Mouse (Mus musculus): ENCODE measurements at regions not wholly inside any gene's neighbourhood (a gene's known extent, or its start where the extent isn't known, plus 50 kb on each side); places are given as distances from the start of the nearest gene placed in this dataset.

DNA sequence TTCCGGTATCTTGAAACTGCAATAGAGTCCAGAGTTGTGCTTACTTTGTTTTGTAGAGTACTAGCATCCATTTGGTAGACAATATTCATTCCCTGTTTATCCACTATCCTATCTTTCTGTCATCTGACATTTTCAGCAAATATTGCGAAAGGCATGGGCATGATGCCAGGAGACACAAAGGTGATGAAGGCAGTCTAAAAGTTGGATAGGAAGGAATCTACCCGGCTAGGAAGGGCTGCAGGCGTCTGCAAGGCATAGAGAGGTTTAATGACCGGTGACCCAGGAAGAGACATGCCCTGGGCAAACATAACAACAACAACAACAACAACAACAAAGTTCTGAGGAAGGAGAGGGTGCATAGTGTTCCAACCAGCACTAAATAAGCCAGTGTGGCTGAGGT, 139.4 kb downstream of the Nkx6-1 start:
- Histone ChIP-seq H3K27me3 (ENCODE audit: control insufficient read depth, insufficient read depth, low read length) (0 out of 2 replicates have a peak, but pooled peaks cover 3% of the 10 kb centered on the region), H3K4me3 (ENCODE audit: low read depth, low read length) (no peak overlapping the region), H3K27ac (ENCODE audit: insufficient read depth, low read depth, low read length) (no peak overlapping the region), H3K36me3 (ENCODE audit: control insufficient read depth, insufficient read depth, low read length) (no peaks in the 10 kb centered on the region), H3K4me1 (ENCODE audit: control insufficient read depth, insufficient read depth, insufficient read length, low read length) (no peaks in the 10 kb centered on the region)
- 45% methylated on average over 5 of the region's 5 CpGs for WGBS
- TF ChIP-seq POLR2A (IDR thresholded peaks at IDR 0.05; ENCODE audit: low read depth, low read length) (no peak), CTCF (IDR thresholded peaks at IDR 0.05; ENCODE audit: extremely low read depth, insufficient read length, insufficient replicate concordance, low read depth, low read length) (no peak)

DNA sequence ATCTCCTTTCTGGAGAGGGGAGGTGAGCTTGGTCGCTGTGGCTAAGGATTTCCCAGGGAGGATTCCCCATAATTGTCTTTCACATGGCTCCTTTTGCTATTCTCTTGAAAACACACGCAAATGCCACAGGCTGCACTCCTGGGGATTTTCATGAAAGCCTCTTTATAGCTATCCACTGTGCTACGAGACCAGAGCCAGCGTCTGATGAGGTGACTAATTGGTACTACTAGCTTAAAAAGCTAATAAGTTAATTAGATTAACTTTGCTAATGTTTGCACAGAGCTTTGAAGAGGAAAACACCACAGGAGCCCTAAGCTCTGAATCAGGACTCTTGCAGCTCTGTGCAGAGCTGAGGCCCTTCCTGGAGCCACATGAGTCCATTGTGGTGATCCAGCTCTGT, 140.1 kb downstream of the Nkx6-1 start:
- H3K4me1 ChIP-seq (ENCODE audit: control insufficient read depth, insufficient read depth, insufficient read length, low read length) = no peaks in the 10 kb centered on the region
- no peak for TF ChIP-seq POLR2A (IDR thresholded peaks at IDR 0.05; ENCODE audit: low read depth, low read length)
- TF ChIP-seq CTCF (IDR thresholded peaks at IDR 0.05; ENCODE audit: extremely low read depth, insufficient read length, insufficient replicate concordance, low read depth, low read length) = no peak
- H3K36me3 ChIP-seq (ENCODE audit: control insufficient read depth, insufficient read depth, low read length) = no peaks in the 10 kb centered on the region
- 0 out of 2 replicates have a peak, but pooled peaks cover 3% of the 10 kb centered on the region for H3K27me3 ChIP-seq (ENCODE audit: control insufficient read depth, insufficient read depth, low read length)
- 34% methylated on average over 4 of the region's 4 CpGs for WGBS
- no peak overlapping the region for H3K27ac ChIP-seq (ENCODE audit: insufficient read depth, low read depth, low read length)
- no peak overlapping the region for H3K4me3 ChIP-seq (ENCODE audit: low read depth, low read length)

DNA sequence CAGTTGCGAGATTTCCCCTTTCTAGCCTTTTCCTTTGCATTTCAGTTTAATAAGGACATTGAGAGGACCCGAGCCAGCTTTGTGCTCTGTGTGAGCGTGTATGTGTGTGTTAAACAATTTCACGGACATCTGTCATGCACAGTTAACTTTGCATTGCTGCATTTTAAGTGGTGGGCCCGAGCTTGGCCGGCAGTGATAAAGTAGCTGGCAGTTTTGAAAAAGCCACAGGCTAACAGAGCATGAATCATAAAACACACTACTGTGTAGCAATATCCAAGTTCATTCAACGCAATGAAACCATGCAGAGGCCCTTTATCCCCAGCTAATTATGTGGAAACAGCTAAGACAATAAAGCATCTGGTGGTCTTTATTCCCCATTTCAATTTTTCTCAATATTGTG, 140.9 kb downstream of the Nkx6-1 start:
- Histone ChIP-seq H3K27ac (ENCODE audit: insufficient read depth, low read depth, low read length) (no peak overlapping the region), H3K4me1 (ENCODE audit: control insufficient read depth, insufficient read depth, insufficient read length, low read length) (no peaks in the 10 kb centered on the region), H3K27me3 (ENCODE audit: control insufficient read depth, insufficient read depth, low read length) (0 out of 2 replicates have a peak, but pooled peaks cover 3% of the 10 kb centered on the region), H3K4me3 (ENCODE audit: low read depth, low read length) (no peak overlapping the region), H3K36me3 (ENCODE audit: control insufficient read depth, insufficient read depth, low read length) (no peaks in the 10 kb centered on the region)
- TF ChIP-seq POLR2A (IDR thresholded peaks at IDR 0.05; ENCODE audit: low read depth, low read length) = no peak
- no peak for TF ChIP-seq CTCF (IDR thresholded peaks at IDR 0.05; ENCODE audit: extremely low read depth, insufficient read length, insufficient replicate concordance, low read depth, low read length)
- 48% methylated on average over 7 of the region's 7 CpGs for WGBS

DNA sequence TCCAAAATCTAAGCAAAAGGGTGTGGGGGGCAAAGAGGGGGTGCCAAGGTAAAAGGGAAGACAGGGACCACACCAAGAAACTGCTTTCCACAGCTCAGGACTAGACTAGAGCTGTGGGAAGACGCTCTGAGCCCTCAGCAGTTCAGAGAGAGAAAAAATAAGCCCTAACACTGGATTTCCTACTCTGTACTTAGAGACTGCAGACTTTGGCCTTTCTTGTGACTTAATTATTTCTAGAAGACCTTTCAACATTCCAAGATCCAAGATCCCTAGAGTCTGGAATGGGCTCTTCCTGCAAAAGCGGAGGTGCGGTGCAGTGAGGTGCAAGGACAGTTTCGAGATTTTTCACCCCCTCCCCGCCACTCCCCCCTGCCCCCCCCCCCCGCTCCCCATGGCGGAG, 141.3 kb downstream of the Nkx6-1 start:
- 0 out of 2 replicates have a peak, but pooled peaks cover 3% of the 10 kb centered on the region for H3K27me3 ChIP-seq (ENCODE audit: control insufficient read depth, insufficient read depth, low read length)

DNA sequence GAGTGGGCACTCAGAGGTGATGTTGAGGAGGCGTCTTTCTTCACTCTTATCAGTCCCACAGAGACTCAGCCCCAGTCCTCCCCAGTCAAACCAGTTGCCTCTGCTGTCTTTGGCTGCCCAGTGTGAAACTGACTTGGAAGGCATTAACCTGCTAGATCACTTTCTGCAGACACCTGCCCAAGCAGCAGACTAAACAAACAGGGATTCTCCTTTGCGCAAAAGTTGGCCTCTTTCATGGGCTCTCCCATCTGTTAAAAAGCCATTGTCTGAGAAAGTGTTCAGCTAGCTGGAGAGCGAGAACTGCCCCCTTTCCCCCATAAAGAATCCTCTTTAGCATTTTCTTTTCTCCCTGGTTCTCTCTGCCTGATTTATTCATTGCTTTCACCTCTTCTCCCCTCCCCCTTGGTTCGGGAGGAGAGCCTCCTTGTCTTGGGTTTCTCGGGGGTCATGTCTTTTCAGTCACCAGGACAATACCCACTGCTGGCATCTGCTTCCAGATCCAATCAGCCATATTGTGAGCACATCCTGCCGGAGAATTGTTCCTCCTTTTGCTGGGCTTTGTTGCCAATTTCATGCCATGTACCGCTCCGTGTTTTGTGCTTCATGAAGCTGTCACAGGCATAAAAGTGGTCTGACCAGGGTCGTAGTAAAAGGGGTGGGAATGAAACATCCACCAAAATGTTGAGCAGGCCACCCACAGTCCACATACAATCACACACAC, 143.7 kb downstream of the Nkx6-1 start:
- Histone ChIP-seq H3K27me3 (ENCODE audit: control insufficient read depth, insufficient read depth, low read length) (0 out of 2 replicates have a peak, but pooled peaks cover 3% of the 10 kb centered on the region), H3K27ac (ENCODE audit: insufficient read depth, low read depth, low read length) (no peak overlapping the region), H3K4me1 (ENCODE audit: control insufficient read depth, insufficient read depth, insufficient read length, low read length) (no peaks in the 10 kb centered on the region), H3K36me3 (ENCODE audit: control insufficient read depth, insufficient read depth, low read length) (no peaks in the 10 kb centered on the region), H3K4me3 (ENCODE audit: low read depth, low read length) (no peak overlapping the region)
- WGBS = 41% methylated on average over 9 of the region's 9 CpGs
- no peak for TF ChIP-seq POLR2A (IDR thresholded peaks at IDR 0.05; ENCODE audit: low read depth, low read length)
- no peak for TF ChIP-seq CTCF (IDR thresholded peaks at IDR 0.05; ENCODE audit: extremely low read depth, insufficient read length, insufficient replicate concordance, low read depth, low read length)

More for the DNA sequence above, 141.3 kb downstream of the Nkx6-1 start:
- no peaks in the 10 kb centered on the region for H3K36me3 ChIP-seq (ENCODE audit: control insufficient read depth, insufficient read depth, low read length)
- TF ChIP-seq CTCF (IDR thresholded peaks at IDR 0.05; ENCODE audit: extremely low read depth, insufficient read length, insufficient replicate concordance, low read depth, low read length) = no peak
- TF ChIP-seq POLR2A (IDR thresholded peaks at IDR 0.05; ENCODE audit: low read depth, low read length) = no peak
- no peak overlapping the region for H3K4me3 ChIP-seq (ENCODE audit: low read depth, low read length)
- H3K4me1 ChIP-seq (ENCODE audit: control insufficient read depth, insufficient read depth, insufficient read length, low read length) = no peaks in the 10 kb centered on the region
- no peak overlapping the region for H3K27ac ChIP-seq (ENCODE audit: insufficient read depth, low read depth, low read length)
- WGBS = 41% methylated on average over 7 of the region's 7 CpGs

DNA sequence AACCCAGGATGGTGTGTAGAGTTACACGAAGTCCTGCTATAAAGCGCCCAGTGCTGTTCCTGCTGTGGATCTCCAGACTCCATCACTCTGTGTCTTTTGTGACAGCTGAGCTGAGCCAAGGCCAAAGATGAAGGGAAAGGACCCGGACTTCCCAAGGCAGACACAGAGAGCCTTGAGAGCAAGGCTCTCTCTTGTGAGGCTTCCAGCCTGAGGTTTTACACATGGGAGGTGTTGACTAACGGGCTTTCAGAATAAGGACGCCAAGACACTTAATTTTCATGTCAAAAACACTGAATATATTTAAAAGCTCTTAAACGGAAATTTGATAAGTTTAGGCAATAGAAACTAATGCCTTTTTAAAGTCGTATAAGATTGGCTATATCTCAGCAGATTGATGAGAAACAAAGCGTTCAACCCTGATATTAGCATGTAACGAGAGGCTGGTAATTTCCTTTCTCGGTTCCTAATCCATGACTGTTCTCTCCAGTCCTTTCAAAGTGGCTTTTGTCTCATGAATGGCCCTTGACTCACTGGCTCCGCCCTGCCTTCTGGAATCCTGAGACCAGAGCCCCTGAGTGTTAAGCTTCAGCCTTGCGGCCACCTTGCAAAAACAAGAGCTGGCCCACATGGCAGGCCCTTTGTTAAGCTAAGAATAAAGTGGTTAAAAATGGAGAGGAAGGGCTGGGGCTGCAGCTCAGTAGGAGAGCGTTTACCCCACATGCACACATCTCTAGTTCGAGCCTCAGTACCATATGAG, 145.8 kb downstream of the Nkx6-1 start:
- Histone ChIP-seq H3K36me3 (ENCODE audit: control insufficient read depth, insufficient read depth, low read length) (no peaks in the 10 kb centered on the region), H3K27ac (ENCODE audit: insufficient read depth, low read depth, low read length) (no peak overlapping the region), H3K4me3 (ENCODE audit: low read depth, low read length) (no peak overlapping the region), H3K27me3 (ENCODE audit: control insufficient read depth, insufficient read depth, low read length) (0 out of 2 replicates have a peak, but pooled peaks cover 2% of the 10 kb centered on the region), H3K4me1 (ENCODE audit: control insufficient read depth, insufficient read depth, insufficient read length, low read length) (no peaks in the 10 kb centered on the region)
- WGBS = 63% methylated on average over 14 of the region's 14 CpGs
- TF ChIP-seq CTCF (IDR thresholded peaks at IDR 0.05; ENCODE audit: extremely low read depth, insufficient read length, insufficient replicate concordance, low read depth, low read length) (no peak), POLR2A (IDR thresholded peaks at IDR 0.05; ENCODE audit: low read depth, low read length) (no peak)

DNA sequence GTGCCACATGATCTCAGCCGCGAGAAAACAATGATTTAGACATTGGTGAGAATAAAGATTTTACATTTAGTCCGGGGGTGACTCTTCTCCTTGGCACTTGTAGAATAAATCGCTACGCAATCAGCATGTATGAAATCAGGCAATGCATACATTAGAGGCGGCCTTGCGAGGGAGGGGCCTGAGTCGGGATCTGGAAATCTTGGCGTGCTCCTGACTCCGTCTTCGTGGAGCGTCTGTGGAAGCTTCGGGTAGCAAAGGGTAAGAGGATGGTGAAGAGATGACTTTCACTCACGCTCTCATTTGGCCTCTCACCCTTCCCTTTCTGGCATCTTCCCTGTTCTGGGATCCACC, 167.1 kb downstream of the Nkx6-1 start:
- H3K4me1 ChIP-seq (ENCODE audit: control insufficient read depth, insufficient read depth, insufficient read length, low read length) = no peaks in the 10 kb centered on the region
- no peaks in the 10 kb centered on the region for H3K27me3 ChIP-seq (ENCODE audit: control insufficient read depth, insufficient read depth, low read length)
- no peak for TF ChIP-seq POLR2A (IDR thresholded peaks at IDR 0.05; ENCODE audit: low read depth, low read length)
- TF ChIP-seq CTCF (IDR thresholded peaks at IDR 0.05; ENCODE audit: extremely low read depth, insufficient read length, insufficient replicate concordance, low read depth, low read length) = no peak
- no peak overlapping the region for H3K27ac ChIP-seq (ENCODE audit: insufficient read depth, low read depth, low read length)
- H3K4me3 ChIP-seq (ENCODE audit: low read depth, low read length) = no peak overlapping the region
- 91% methylated on average over 14 of the region's 14 CpGs for WGBS
- H3K36me3 ChIP-seq (ENCODE audit: control insufficient read depth, insufficient read depth, low read length) = no peaks in the 10 kb centered on the region
